Mouse (Mus musculus) CH12.LX (cell line): Measurements from ENCODE around the gene Sgsm2.

Source experiments
- CTCF ChIP-seq, 2 experiments: IDR thresholded peaks in 1 of 2; conservative IDR thresholded peaks in 1 of 2; 2 replicates each; pipeline ENCODE4 v1.5.1; 2011 to 2012; ENCODE audit warnings: low read depth in 2 of 2, low read length in 2 of 2, improper control_type of control experiment in 1 of 2, inconsistent platforms in 1 of 2, mild to moderate bottlenecking in 1 of 2, moderate library complexity in 1 of 2
- E2F4 ChIP-seq: IDR thresholded peaks from 2 replicates; pipeline ENCODE4 v1.6.1; 2011; ENCODE audit warnings: low read depth, low read length, improper control_type of control experiment; ENCODE audit not compliant: insufficient replicate concordance
- ELF1 ChIP-seq: IDR thresholded peaks from 2 replicates; pipeline ENCODE4 v1.6.1; 2014; ENCODE audit warnings: low read depth, mild to moderate bottlenecking, inconsistent platforms, low read length, improper control_type of control experiment
- JUN ChIP-seq: IDR thresholded peaks from 2 replicates; pipeline ENCODE4 v1.6.1; 2011; ENCODE audit warnings: low read depth, mild to moderate bottlenecking, low read length, improper control_type of control experiment, moderate library complexity; ENCODE audit not compliant: insufficient read depth
- POLR2A ChIP-seq: IDR thresholded peaks from 2 replicates; pipeline ENCODE4 v1.6.1; 2011; ENCODE audit warnings: low read depth, mild to moderate bottlenecking, improper control_type of control experiment, low read length
- RAD21 ChIP-seq: IDR thresholded peaks from 2 replicates; pipeline ENCODE4 v1.6.1; 2011; ENCODE audit warnings: low read depth, mild to moderate bottlenecking, low read length, improper control_type of control experiment, moderate library complexity
- TCF12 ChIP-seq: IDR thresholded peaks from 2 replicates; pipeline ENCODE4 v1.6.1; 2014; ENCODE audit warnings: low read depth, mild to moderate bottlenecking, inconsistent platforms, low read length, improper control_type of control experiment
- UBTF ChIP-seq: IDR thresholded peaks from 2 replicates; pipeline ENCODE4 v1.6.1; 2012; ENCODE audit warnings: low read depth, mild to moderate bottlenecking, inconsistent platforms, low read length, improper control_type of control experiment, moderate library complexity
- USF2 ChIP-seq: conservative IDR thresholded peaks from 2 replicates; pipeline ENCODE4 v1.6.1; 2011; ENCODE audit warnings: low read depth, low read length, improper control_type of control experiment
- ZKSCAN1 ChIP-seq: IDR thresholded peaks from 2 replicates; pipeline ENCODE4 v1.6.1; 2012; ENCODE audit warnings: low read depth, inconsistent platforms, low read length, improper control_type of control experiment, borderline replicate concordance

GRCm38 (mm10) chr11:74834650-74835277 lies 62.1 kb downstream of the Sgsm2 start:
- TF ChIP-seq JUN (no peak), POLR2A (no peak), CTCF (conservative IDR thresholded peaks at IDR 0.05 in 1 of 2, IDR thresholded peaks at IDR 0.05 in 1 of 2; ENCODE audit: low read depth in 2 of 2, low read length in 2 of 2) (no peak), ELF1 (no peak), TCF12 (no peak), E2F4 (no peak), ZKSCAN1 (no peak), UBTF (no peak), USF2 (no peak), RAD21 (no peak)
